Mouse (Mus musculus) CH12.LX (cell line): ENCODE measurements around the gene Serpinc1. TPM values are rescaled to one million over a fixed set of nuclear protein-coding genes. Genes with fewer than 3 reads are reported as not detected.

Experiments used
- DNase-seq: peaks from one replicate; pipeline ENCODE4 v3.0.0-alpha.2; 2013; ENCODE audit errors: extremely low read depth
- H3K27ac ChIP-seq: 2 replicates; pipeline ENCODE4 v1.5.1; 2012; ENCODE audit warnings: low read depth, mild to moderate bottlenecking, control low read depth, moderate library complexity; ENCODE audit not compliant: insufficient read depth
- H3K27me3 ChIP-seq: replicated peaks from 2 replicates; pipeline ENCODE3; 2012; ENCODE audit warnings: inconsistent platforms
- H3K36me3 ChIP-seq, 2 experiments: replicated peaks in 1 of 2; 2 replicates each; pipeline versions ENCODE3 to v1.6.1; 2012; ENCODE audit warnings: inconsistent platforms in 1 of 2, low read length in 1 of 2, mild to moderate bottlenecking in 1 of 2, mixed read lengths in 1 of 2, moderate library complexity in 1 of 2; ENCODE audit not compliant: control insufficient read depth in 1 of 2, insufficient read depth in 1 of 2
- H3K4me1 ChIP-seq, 2 experiments: 2 replicates each; pipeline ENCODE4 v1.6.1; 2012; ENCODE audit warnings: inconsistent platforms in 1 of 2, moderate library complexity in 1 of 2; ENCODE audit not compliant: insufficient read depth in 2 of 2, control insufficient read depth in 1 of 2
- H3K4me2 ChIP-seq: 2 replicates; pipeline ENCODE4 v1.6.1; 2012; ENCODE audit warnings: low read depth, mild to moderate bottlenecking, control low read depth; ENCODE audit not compliant: poor library complexity, insufficient read depth, severe bottlenecking
- H3K4me3 ChIP-seq, 3 experiments: fragments of 150-350 bp in 1 of 3; sonication (generic) in 1 of 3; replicated peaks in 1 of 3; 2 replicates each; pipeline versions ENCODE3 to v1.5.1; 2011 to 2012; ENCODE audit warnings: low read depth in 2 of 3, low read length in 2 of 3, mild to moderate bottlenecking in 2 of 3, moderate library complexity in 2 of 3, control low read depth in 1 of 3, improper control_type of control experiment in 1 of 3, inconsistent platforms in 1 of 3, mixed read lengths in 1 of 3; ENCODE audit not compliant: poor library complexity in 1 of 3
- H3K79me2 ChIP-seq: replicated peaks from 2 replicates; pipeline ENCODE4 v1.6.1; 2012; ENCODE audit warnings: mild to moderate bottlenecking, moderate library complexity; ENCODE audit not compliant: control insufficient read depth, poor library complexity, insufficient read depth, severe bottlenecking; ENCODE audit errors: extremely low read depth
- H3K9ac ChIP-seq: 2 replicates; pipeline ENCODE4 v1.6.1; 2012; ENCODE audit warnings: low read depth, mild to moderate bottlenecking, control low read depth, moderate library complexity; ENCODE audit not compliant: insufficient read depth
- H3K9me3 ChIP-seq: replicated peaks from 2 replicates; pipeline ENCODE3; 2012; ENCODE audit warnings: low read length, inconsistent platforms, mixed read lengths
- BHLHE40 ChIP-seq: IDR thresholded peaks from 2 replicates; pipeline ENCODE4 v1.6.1; 2011; ENCODE audit warnings: mild to moderate bottlenecking, low read depth, low read length, improper control_type of control experiment
- CHD1 ChIP-seq: IDR thresholded peaks from 2 replicates; pipeline ENCODE4 v1.6.1; 2012; ENCODE audit warnings: low read depth, low read length, improper control_type of control experiment, inconsistent platforms
- CHD2 ChIP-seq: IDR thresholded peaks from 2 replicates; pipeline ENCODE4 v1.6.1; 2011; ENCODE audit warnings: low read length, improper control_type of control experiment
- E2F4 ChIP-seq: IDR thresholded peaks from 2 replicates; pipeline ENCODE4 v1.6.1; 2011; ENCODE audit warnings: low read depth, low read length, improper control_type of control experiment; ENCODE audit not compliant: insufficient replicate concordance
- ELF1 ChIP-seq: IDR thresholded peaks from 2 replicates; pipeline ENCODE4 v1.6.1; 2014; ENCODE audit warnings: low read depth, mild to moderate bottlenecking, inconsistent platforms, low read length, improper control_type of control experiment
- GABPA ChIP-seq: IDR thresholded peaks from 2 replicates; pipeline ENCODE4 v1.6.1; 2012; ENCODE audit warnings: low read depth, low read length, improper control_type of control experiment, inconsistent platforms; ENCODE audit not compliant: insufficient replicate concordance
- IRF4 ChIP-seq: IDR thresholded peaks from 2 replicates; pipeline ENCODE4 v1.6.1; 2014; ENCODE audit warnings: low read depth, mild to moderate bottlenecking, inconsistent platforms, low read length, improper control_type of control experiment
- MAFK ChIP-seq: IDR thresholded peaks from 2 replicates; pipeline ENCODE4 v1.6.1; 2011; ENCODE audit warnings: low read length, improper control_type of control experiment; ENCODE audit not compliant: insufficient replicate concordance
- MAX ChIP-seq: IDR thresholded peaks from 2 replicates; pipeline ENCODE4 v1.6.1; 2011; ENCODE audit warnings: low read length, improper control_type of control experiment
- MXI1 ChIP-seq: IDR thresholded peaks from 2 replicates; pipeline ENCODE4 v1.6.1; 2011; ENCODE audit warnings: mild to moderate bottlenecking, low read depth, low read length, improper control_type of control experiment
- MYC ChIP-seq: IDR thresholded peaks from 2 replicates; pipeline ENCODE4 v1.6.1; 2011; ENCODE audit warnings: low read depth, mild to moderate bottlenecking, improper control_type of control experiment, low read length
- NELFE ChIP-seq: IDR thresholded peaks from 2 replicates; pipeline ENCODE4 v1.6.1; 2011; ENCODE audit warnings: low read depth, low read length, improper control_type of control experiment
- POLR2A ChIP-seq: IDR thresholded peaks from 2 replicates; pipeline ENCODE4 v1.6.1; 2011; ENCODE audit warnings: low read depth, mild to moderate bottlenecking, improper control_type of control experiment, low read length
- POLR2AphosphoS2 ChIP-seq: IDR thresholded peaks from 2 replicates; pipeline ENCODE4 v1.6.1; 2011; ENCODE audit warnings: low read depth, low read length, improper control_type of control experiment
- RAD21 ChIP-seq: IDR thresholded peaks from 2 replicates; pipeline ENCODE4 v1.6.1; 2011; ENCODE audit warnings: low read depth, mild to moderate bottlenecking, low read length, improper control_type of control experiment, moderate library complexity
- RCOR1 ChIP-seq: conservative IDR thresholded peaks from 2 replicates; pipeline ENCODE4 v1.6.1; 2012; ENCODE audit warnings: low read depth, mild to moderate bottlenecking, inconsistent platforms, low read length, improper control_type of control experiment
- TBP ChIP-seq: conservative IDR thresholded peaks from 2 replicates; pipeline ENCODE4 v1.6.1; 2011; ENCODE audit warnings: low read depth, low read length, improper control_type of control experiment
- TCF12 ChIP-seq: IDR thresholded peaks from 2 replicates; pipeline ENCODE4 v1.6.1; 2014; ENCODE audit warnings: low read depth, mild to moderate bottlenecking, inconsistent platforms, low read length, improper control_type of control experiment
- UBTF ChIP-seq: IDR thresholded peaks from 2 replicates; pipeline ENCODE4 v1.6.1; 2012; ENCODE audit warnings: low read depth, mild to moderate bottlenecking, inconsistent platforms, low read length, improper control_type of control experiment, moderate library complexity
- ZMIZ1 ChIP-seq: IDR thresholded peaks from 2 replicates; pipeline ENCODE4 v1.6.1; 2012; ENCODE audit warnings: low read depth, mild to moderate bottlenecking, inconsistent platforms, low read length, improper control_type of control experiment
- dilution Hi-C: fragments of 300-500 bp; cut with MboI; formaldehyde crosslinking; loops from 2 replicates; pipeline ENCODE4 v1.14.3; 2020; ENCODE audit warnings: low sequenced_read_pairs; ENCODE audit not compliant: extremely low pct_unique_long_range_greater_than_20kb, extremely low pct_ligation_motif_present
- in situ Hi-C: fragments of 300-500 bp; cut with MboI; formaldehyde crosslinking; loops from 3 replicates; pipeline ENCODE4 v1.14.3; 2019; ENCODE audit warnings: low sequenced_read_pairs, low pct_ligation_motif_present, low pct_unique_long_range_greater_than_20kb, mixed read lengths
- polyA plus RNA-seq: library from polyadenylated mRNA; unstranded; fragments of >175 nt; gene quantifications from 2 replicates; pipeline ENCODE4 v1.2.1, GENCODE M21; 2012; ENCODE audit warnings: low read depth; ENCODE audit not compliant: insufficient read length
- total RNA-seq, 2 experiments: library from RNA; depleted of rRNA; stranded (reverse); fragments of 300-350 nt in 1 of 2; fragments of >200 nt in 1 of 2; gene quantifications; 2 replicates each; pipeline ENCODE4 v1.2.3; 2012 to 2014

Gene Serpinc1
- total and polyA plus RNA-seq, 3 experiments: 149 to 204 (median 202) TPM

DNA sequence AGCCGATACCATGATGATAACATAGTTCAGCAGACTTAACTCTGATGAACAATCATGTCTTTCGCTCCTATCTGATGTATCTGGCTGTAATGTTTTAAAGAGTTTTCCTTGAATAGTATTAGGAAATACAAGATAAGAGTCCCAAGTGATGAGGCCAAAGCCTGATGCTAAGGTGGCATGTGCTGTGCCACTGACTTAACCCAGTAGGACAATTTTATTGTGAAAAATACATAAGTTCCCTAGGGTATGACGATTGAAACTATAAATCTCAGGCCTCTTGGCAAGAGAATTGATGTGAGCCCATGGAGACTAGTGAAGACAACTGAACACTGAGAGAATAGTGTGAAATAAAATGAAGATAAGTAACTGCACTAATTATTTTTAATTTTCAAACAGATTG, 59.2 kb downstream of the Serpinc1 start:
- in situ Hi-C loops: no loop called here
- Histone ChIP-seq H3K4me3 (peak overlapping the region; percentile 65 to 78 (median 66)), H3K36me3 (peaks cover 38 to 57% of the 10 kb centered on the region in 2 experiments), H3K4me1 (peaks cover 0 to 26% of the 10 kb centered on the region in 2 experiments; a peak in 3 of 4 replicates), H3K9ac (peak overlapping the region; percentile 95), H3K4me2 (peak overlapping the region; percentile 60; the same call in 1 of the 2 replicates), H3K27ac (peak overlapping the region; percentile 47; the same call in 1 of the 2 replicates), H3K79me2 (peaks cover 25% of the 10 kb centered on the region), H3K27me3 (no peaks in the 10 kb centered on the region), H3K9me3 (no peaks in the 10 kb centered on the region)
- dilution Hi-C loops: no loop called here
- DNase-seq: peak; percentile 35
- TF ChIP-seq MYC: peak; percentile 65; the same call in 1 of the 2 replicates
- TF ChIP-seq E2F4: no peak
- TF ChIP-seq MAFK: 0 out of 2 replicates have a peak, but pooled peaks have one; percentile 47
- 0 out of 2 replicates have a peak, but pooled peaks have one; percentile 21 for TF ChIP-seq BHLHE40
- TF ChIP-seq ZMIZ1: 0 out of 2 replicates have a peak, but pooled peaks have one; percentile 32
- peak; percentile 24; the same call in 1 of the 2 replicates for TF ChIP-seq RCOR1
- peak; percentile 29; the same call in 1 of the 2 replicates for TF ChIP-seq UBTF
- no peak for TF ChIP-seq ELF1
- TF ChIP-seq CHD2: peak; percentile 19; the same call in 1 of the 2 replicates
- no peak for TF ChIP-seq IRF4
- TF ChIP-seq GABPA: no peak
- peak; percentile 46; the same call in 1 of the 2 replicates for TF ChIP-seq MAX
- TF ChIP-seq MXI1: no peak; the same call in 1 of the 2 replicates
- TF ChIP-seq TBP: no peak; the same call in 1 of the 2 replicates
- peak; percentile 70; the same call in 1 of the 2 replicates for TF ChIP-seq CHD1

DNA sequence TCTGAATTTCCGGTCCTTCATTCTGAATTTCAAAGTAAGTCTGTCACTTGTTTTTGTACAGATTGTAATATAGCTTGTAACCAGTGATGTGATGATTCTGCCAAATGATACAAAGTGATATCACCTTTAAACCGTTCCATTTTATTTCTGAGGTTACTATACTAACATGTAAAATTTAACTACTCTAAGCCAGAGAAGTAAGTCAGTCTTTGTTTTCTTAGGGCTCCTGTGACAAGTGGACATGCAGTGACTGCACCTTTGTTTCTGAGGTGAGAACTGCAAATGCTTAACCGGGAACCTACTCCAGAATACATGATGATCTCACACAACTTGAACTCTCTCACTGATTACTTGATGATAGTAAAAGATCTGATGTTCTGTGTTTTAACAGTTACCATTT, 59.6 kb downstream of the Serpinc1 start:
- TF ChIP-seq POLR2AphosphoS2: peak; percentile 57
- TF ChIP-seq TCF12: no peak
- TF ChIP-seq POLR2A: peak; percentile 28; the same call in 1 of the 2 replicates
- TF ChIP-seq ELF1: no peak
- no peak for TF ChIP-seq RAD21
- 0 out of 2 replicates have a peak, but pooled peaks have one; percentile 2 for TF ChIP-seq NELFE
- in situ Hi-C loops (no loop called here), dilution Hi-C loops (no loop called here)
- DNase-seq: peak; percentile 39
- H3K4me2 ChIP-seq: peak overlapping the region; percentile 72
- H3K4me3 ChIP-seq: peak overlapping the region; percentile 65 to 78 (median 66)
- H3K79me2 ChIP-seq: peaks cover 25% of the 10 kb centered on the region
- peaks cover 0 to 22% of the 10 kb centered on the region in 2 experiments; a peak in 3 of 4 replicates for H3K4me1 ChIP-seq
- H3K27me3 ChIP-seq: no peaks in the 10 kb centered on the region
- H3K36me3 ChIP-seq: peaks cover 38 to 58% of the 10 kb centered on the region in 2 experiments
- H3K9me3 ChIP-seq: no peaks in the 10 kb centered on the region
- H3K27ac ChIP-seq: peak overlapping the region; percentile 24; the same call in 1 of the 2 replicates
- peak overlapping the region; percentile 95; the same call in 1 of the 2 replicates for H3K9ac ChIP-seq
